Mouse (Mus musculus) CH12.LX (cell line): Measurements from ENCODE around the gene Tmem43. TPM values are rescaled to one million over a fixed set of nuclear protein-coding genes. Genes with fewer than 3 reads are reported as not detected.

Experiments
- DNase-seq: peaks from one replicate; pipeline ENCODE4 v3.0.0-alpha.2; 2013; ENCODE audit errors: extremely low read depth
- H3K27ac ChIP-seq: 2 replicates; pipeline ENCODE4 v1.5.1; 2012; ENCODE audit warnings: low read depth, mild to moderate bottlenecking, control low read depth, moderate library complexity; ENCODE audit not compliant: insufficient read depth
- H3K27me3 ChIP-seq: replicated peaks from 2 replicates; pipeline ENCODE3; 2012; ENCODE audit warnings: inconsistent platforms
- H3K36me3 ChIP-seq, 2 experiments: replicated peaks in 1 of 2; 2 replicates each; pipeline versions ENCODE3 to v1.6.1; 2012; ENCODE audit warnings: inconsistent platforms in 1 of 2, low read length in 1 of 2, mild to moderate bottlenecking in 1 of 2, mixed read lengths in 1 of 2, moderate library complexity in 1 of 2; ENCODE audit not compliant: control insufficient read depth in 1 of 2, insufficient read depth in 1 of 2
- H3K4me1 ChIP-seq, 2 experiments: 2 replicates each; pipeline ENCODE4 v1.6.1; 2012; ENCODE audit warnings: inconsistent platforms in 1 of 2, moderate library complexity in 1 of 2; ENCODE audit not compliant: insufficient read depth in 2 of 2, control insufficient read depth in 1 of 2
- H3K4me2 ChIP-seq: 2 replicates; pipeline ENCODE4 v1.6.1; 2012; ENCODE audit warnings: low read depth, mild to moderate bottlenecking, control low read depth; ENCODE audit not compliant: poor library complexity, insufficient read depth, severe bottlenecking
- H3K4me3 ChIP-seq, 3 experiments: fragments of 150-350 bp in 1 of 3; sonication (generic) in 1 of 3; replicated peaks in 1 of 3; 2 replicates each; pipeline versions ENCODE3 to v1.5.1; 2011 to 2012; ENCODE audit warnings: low read depth in 2 of 3, low read length in 2 of 3, mild to moderate bottlenecking in 2 of 3, moderate library complexity in 2 of 3, control low read depth in 1 of 3, improper control_type of control experiment in 1 of 3, inconsistent platforms in 1 of 3, mixed read lengths in 1 of 3; ENCODE audit not compliant: poor library complexity in 1 of 3
- H3K79me2 ChIP-seq: replicated peaks from 2 replicates; pipeline ENCODE4 v1.6.1; 2012; ENCODE audit warnings: mild to moderate bottlenecking, moderate library complexity; ENCODE audit not compliant: control insufficient read depth, poor library complexity, insufficient read depth, severe bottlenecking; ENCODE audit errors: extremely low read depth
- H3K9ac ChIP-seq: 2 replicates; pipeline ENCODE4 v1.6.1; 2012; ENCODE audit warnings: low read depth, mild to moderate bottlenecking, control low read depth, moderate library complexity; ENCODE audit not compliant: insufficient read depth
- H3K9me3 ChIP-seq: replicated peaks from 2 replicates; pipeline ENCODE3; 2012; ENCODE audit warnings: low read length, inconsistent platforms, mixed read lengths
- BHLHE40 ChIP-seq: IDR thresholded peaks from 2 replicates; pipeline ENCODE4 v1.6.1; 2011; ENCODE audit warnings: mild to moderate bottlenecking, low read depth, low read length, improper control_type of control experiment
- CHD2 ChIP-seq: IDR thresholded peaks from 2 replicates; pipeline ENCODE4 v1.6.1; 2011; ENCODE audit warnings: low read length, improper control_type of control experiment
- E2F4 ChIP-seq: IDR thresholded peaks from 2 replicates; pipeline ENCODE4 v1.6.1; 2011; ENCODE audit warnings: low read depth, low read length, improper control_type of control experiment; ENCODE audit not compliant: insufficient replicate concordance
- ELF1 ChIP-seq: IDR thresholded peaks from 2 replicates; pipeline ENCODE4 v1.6.1; 2014; ENCODE audit warnings: low read depth, mild to moderate bottlenecking, inconsistent platforms, low read length, improper control_type of control experiment
- IRF4 ChIP-seq: IDR thresholded peaks from 2 replicates; pipeline ENCODE4 v1.6.1; 2014; ENCODE audit warnings: low read depth, mild to moderate bottlenecking, inconsistent platforms, low read length, improper control_type of control experiment
- JUND ChIP-seq: conservative IDR thresholded peaks from 2 replicates; pipeline ENCODE4 v1.6.1; 2011; ENCODE audit warnings: low read depth, low read length, improper control_type of control experiment
- MAFK ChIP-seq: IDR thresholded peaks from 2 replicates; pipeline ENCODE4 v1.6.1; 2011; ENCODE audit warnings: low read length, improper control_type of control experiment; ENCODE audit not compliant: insufficient replicate concordance
- MAX ChIP-seq: IDR thresholded peaks from 2 replicates; pipeline ENCODE4 v1.6.1; 2011; ENCODE audit warnings: low read length, improper control_type of control experiment
- MAZ ChIP-seq: IDR thresholded peaks from 2 replicates; pipeline ENCODE4 v1.6.1; 2012; ENCODE audit warnings: low read depth, mild to moderate bottlenecking, inconsistent platforms, low read length, improper control_type of control experiment, moderate library complexity
- MXI1 ChIP-seq: IDR thresholded peaks from 2 replicates; pipeline ENCODE4 v1.6.1; 2011; ENCODE audit warnings: mild to moderate bottlenecking, low read depth, low read length, improper control_type of control experiment
- NELFE ChIP-seq: IDR thresholded peaks from 2 replicates; pipeline ENCODE4 v1.6.1; 2011; ENCODE audit warnings: low read depth, low read length, improper control_type of control experiment
- NRF1 ChIP-seq: IDR thresholded peaks from 2 replicates; pipeline ENCODE4 v1.6.1; 2014; ENCODE audit warnings: low read depth, mild to moderate bottlenecking, inconsistent platforms, low read length, improper control_type of control experiment, moderate library complexity
- POLR2A ChIP-seq: IDR thresholded peaks from 2 replicates; pipeline ENCODE4 v1.6.1; 2011; ENCODE audit warnings: low read depth, mild to moderate bottlenecking, improper control_type of control experiment, low read length
- POLR2AphosphoS2 ChIP-seq: IDR thresholded peaks from 2 replicates; pipeline ENCODE4 v1.6.1; 2011; ENCODE audit warnings: low read depth, low read length, improper control_type of control experiment
- TBP ChIP-seq: conservative IDR thresholded peaks from 2 replicates; pipeline ENCODE4 v1.6.1; 2011; ENCODE audit warnings: low read depth, low read length, improper control_type of control experiment
- TCF12 ChIP-seq: IDR thresholded peaks from 2 replicates; pipeline ENCODE4 v1.6.1; 2014; ENCODE audit warnings: low read depth, mild to moderate bottlenecking, inconsistent platforms, low read length, improper control_type of control experiment
- UBTF ChIP-seq: IDR thresholded peaks from 2 replicates; pipeline ENCODE4 v1.6.1; 2012; ENCODE audit warnings: low read depth, mild to moderate bottlenecking, inconsistent platforms, low read length, improper control_type of control experiment, moderate library complexity
- dilution Hi-C: fragments of 300-500 bp; cut with MboI; formaldehyde crosslinking; loops from 2 replicates; pipeline ENCODE4 v1.14.3; 2020; ENCODE audit warnings: low sequenced_read_pairs; ENCODE audit not compliant: extremely low pct_unique_long_range_greater_than_20kb, extremely low pct_ligation_motif_present
- in situ Hi-C: fragments of 300-500 bp; cut with MboI; formaldehyde crosslinking; loops from 3 replicates; pipeline ENCODE4 v1.14.3; 2019; ENCODE audit warnings: low sequenced_read_pairs, low pct_ligation_motif_present, low pct_unique_long_range_greater_than_20kb, mixed read lengths
- polyA plus RNA-seq: library from polyadenylated mRNA; unstranded; fragments of >175 nt; gene quantifications from 2 replicates; pipeline ENCODE4 v1.2.1, GENCODE M21; 2012; ENCODE audit warnings: low read depth; ENCODE audit not compliant: insufficient read length
- total RNA-seq, 2 experiments: library from RNA; depleted of rRNA; stranded (reverse); fragments of 300-350 nt in 1 of 2; fragments of >200 nt in 1 of 2; gene quantifications; 2 replicates each; pipeline ENCODE4 v1.2.3; 2012 to 2014

Tmem43 gene
- total and polyA plus RNA-seq, 3 experiments: 19.2 to 29.7 (median 25.0) TPM

DNA sequence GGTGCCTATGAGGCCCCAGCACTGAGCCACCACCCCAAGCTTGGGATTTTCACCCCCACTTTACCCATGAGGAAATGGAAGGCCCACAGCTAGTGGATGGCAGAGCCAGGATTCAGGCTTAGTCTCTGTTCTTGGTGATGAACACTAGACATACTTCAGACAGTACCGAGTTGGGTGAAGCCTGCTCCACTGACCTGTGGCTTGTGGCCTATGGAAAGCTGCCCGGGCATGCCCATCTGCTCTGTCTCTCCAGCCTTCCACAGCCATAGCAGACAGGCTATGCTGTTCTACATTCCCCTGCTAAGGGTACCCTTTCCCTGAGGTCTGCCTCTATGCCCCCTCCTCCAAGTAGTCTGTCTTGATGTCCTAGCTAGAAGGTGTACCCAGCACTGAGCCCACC is 3.0 kb downstream of the Tmem43 start:
- in situ Hi-C loops: no loop called here
- peaks cover 16% of the 10 kb centered on the region for H3K79me2 ChIP-seq
- TF ChIP-seq NELFE (no peak), NRF1 (0 out of 2 replicates have a peak, but pooled peaks have one; percentile 20), TCF12 (0 out of 2 replicates have a peak, but pooled peaks have one; percentile 33)
- TF ChIP-seq, all 38 proteins: peak for 2
- H3K9ac ChIP-seq: peak overlapping the region; percentile 31; the same call in 1 of the 2 replicates
- peak overlapping the region; percentile 70 for H3K27ac ChIP-seq
- H3K4me2 ChIP-seq: peak overlapping the region; percentile 8; the same call in 1 of the 2 replicates
- peaks cover 16 to 30% of the 10 kb centered on the region in 2 experiments for H3K4me1 ChIP-seq
- dilution Hi-C loops: no loop called here
- peaks cover 43 to 63% of the 10 kb centered on the region in 2 experiments for H3K36me3 ChIP-seq
- no peak for DNase-seq
- no peaks in the 10 kb centered on the region for H3K27me3 ChIP-seq
- no peaks in the 10 kb centered on the region for H3K9me3 ChIP-seq
- H3K4me3 ChIP-seq: no peak overlapping the region

DNA sequence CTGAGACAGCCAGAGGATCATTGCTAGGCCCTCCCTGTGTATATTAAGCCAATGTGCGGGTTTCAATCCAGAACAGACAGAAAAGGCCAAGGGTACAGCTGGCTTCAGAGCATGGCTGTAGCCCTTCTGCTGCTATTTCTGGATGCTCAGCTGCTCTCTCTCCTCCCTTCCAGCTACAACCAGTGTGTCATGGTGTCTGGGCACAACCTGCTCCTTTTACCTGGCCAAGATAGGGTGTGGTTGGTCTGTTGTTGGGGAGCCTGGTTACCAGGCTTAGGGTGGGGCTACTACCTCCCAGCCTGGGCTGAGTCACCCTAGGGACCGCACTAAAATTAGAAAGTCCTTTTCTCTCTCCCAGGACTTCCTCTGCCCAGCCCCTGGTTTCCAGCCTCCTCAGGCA is 9.9 kb downstream of the Tmem43 start:
- H3K9me3 ChIP-seq: no peaks in the 10 kb centered on the region
- H3K27ac ChIP-seq: no peak overlapping the region
- dilution Hi-C loops: no loop called here
- H3K4me1 ChIP-seq: no peaks in the 10 kb centered on the region
- no peak overlapping the region for H3K4me2 ChIP-seq
- H3K4me3 ChIP-seq: no peak overlapping the region
- TF ChIP-seq TBP (no peak), JUND (no peak), MAFK (no peak), IRF4 (no peak), POLR2AphosphoS2 (no peak), MAZ (no peak), E2F4 (no peak), POLR2A (no peak), ELF1 (no peak), BHLHE40 (no peak), MXI1 (no peak), MAX (no peak), UBTF (no peak), TCF12 (no peak), CHD2 (no peak)
- H3K36me3 ChIP-seq: peaks cover 98 to 100% of the 10 kb centered on the region in 2 experiments
- H3K9ac ChIP-seq: no peak overlapping the region
- no peaks in the 10 kb centered on the region for H3K27me3 ChIP-seq
- in situ Hi-C loops: no loop called here
- no peak for DNase-seq
- no peaks in the 10 kb centered on the region for H3K79me2 ChIP-seq
